Mouse (Mus musculus) kidney, postnatal 0 days (tissue): ENCODE data around the gene Trh. TPM values are rescaled to one million over a fixed set of nuclear protein-coding genes. Genes with fewer than 3 reads are reported as not detected.

Experiments
- ATAC-seq: fragments of 200-750 bp; cut with Nextera tagmentation; replicated peaks from 2 replicates; pipeline ENCODE4 v1.8.0; 2017; ENCODE audit warnings: low read depth, moderate number of reproducible peaks, moderate TSS enrichment, moderate library complexity; ENCODE audit not compliant: low FRiP score
- DNase-seq: peaks from one replicate; pipeline ENCODE4 v3.0.0-alpha.2; 2016; ENCODE audit warnings: low spot score
- H3K27ac ChIP-seq: fragments of 300-500 bp; sonication (generic); 2 replicates; pipeline ENCODE4 v1.5.1; 2014; ENCODE audit warnings: mild to moderate bottlenecking
- H3K27me3 ChIP-seq: fragments of 300-500 bp; sonication (generic); 2 replicates; pipeline ENCODE4 v1.6.1; 2014; ENCODE audit warnings: low read length, mixed read lengths; ENCODE audit not compliant: insufficient read depth
- H3K36me3 ChIP-seq: fragments of 300-500 bp; sonication (generic); 2 replicates; pipeline ENCODE4 v1.6.1; 2014; ENCODE audit warnings: low read length, mixed read lengths; ENCODE audit not compliant: insufficient read depth
- H3K4me1 ChIP-seq: fragments of 300-500 bp; sonication (generic); replicated peaks from 2 replicates; pipeline ENCODE4 v1.6.1; 2014; ENCODE audit warnings: antibody characterized with exemption, low read length, mixed read lengths; ENCODE audit not compliant: insufficient read depth
- H3K4me2 ChIP-seq: fragments of 300-500 bp; sonication (generic); 2 replicates; pipeline ENCODE4 v1.6.1; 2014; ENCODE audit warnings: mild to moderate bottlenecking, low read length, moderate library complexity, mixed read lengths
- H3K4me3 ChIP-seq: fragments of 300-500 bp; sonication (generic); replicated peaks from 2 replicates; pipeline ENCODE4 v1.5.1; 2014; ENCODE audit warnings: low read depth, low read length
- H3K9ac ChIP-seq: fragments of 300-500 bp; sonication (generic); 2 replicates; pipeline ENCODE4 v1.6.1; 2014; ENCODE audit warnings: low read depth, low read length
- H3K9me3 ChIP-seq: fragments of 300-500 bp; sonication (generic); replicated peaks from 2 replicates; pipeline ENCODE4 v1.6.1; 2016; ENCODE audit warnings: low read length, inconsistent platforms, mixed read lengths
- CTCF ChIP-seq: IDR thresholded peaks from 2 replicates; pipeline ENCODE4 v1.5.1; 2016; ENCODE audit warnings: antibody characterized with exemption, low read depth, mild to moderate bottlenecking, moderate library complexity
- WGBS: fragments of 180-500 bp; shearing (Covaris S2); extraction: QIAGEN DNeasy Blood & Tissue Kit; methylation state at CpG from one replicate; pipeline ENCODE4 v1.1.7; 2014; 5-methylcytosine and 5-hydroxymethylcytosine counted together
- polyA plus RNA-seq: library from polyadenylated mRNA; unstranded; fragments of >200 nt; fragmentation: Nextera tagmentation; extraction: Ambion mirVana; gene quantifications from 2 replicates; pipeline ENCODE4 v1.2.1, GENCODE M21; 2015

Gene Trh
- 1.2 TPM in 2 replicates for polyA plus RNA-seq

DNA sequence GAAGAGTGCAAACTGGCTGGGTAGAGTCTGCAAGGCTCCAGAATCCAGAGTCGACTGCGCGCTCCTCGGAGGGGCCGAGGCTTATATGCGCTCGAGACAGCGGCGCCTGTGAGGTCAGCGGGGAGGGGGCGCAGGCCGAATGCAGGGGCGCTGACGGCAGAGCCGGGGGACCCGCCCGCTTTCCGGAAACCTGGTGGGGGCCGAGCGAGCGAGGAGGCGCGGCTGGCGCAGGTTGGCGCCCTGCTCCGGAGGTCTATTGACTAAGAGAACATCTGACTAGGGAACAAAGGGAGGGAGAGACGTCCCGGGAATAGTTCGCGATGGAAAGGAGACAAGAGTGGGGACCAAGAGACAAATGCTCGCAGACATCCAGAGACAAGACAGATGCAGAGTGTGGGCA, at the start of gene Trh:
Trh (minus strand) TSS at position 60 of the 400 bp plus-strand sequence.
- DNase-seq, result no peak
- WGBS, result under 1% methylated on average over 31 of the region's 31 CpGs

DNA sequence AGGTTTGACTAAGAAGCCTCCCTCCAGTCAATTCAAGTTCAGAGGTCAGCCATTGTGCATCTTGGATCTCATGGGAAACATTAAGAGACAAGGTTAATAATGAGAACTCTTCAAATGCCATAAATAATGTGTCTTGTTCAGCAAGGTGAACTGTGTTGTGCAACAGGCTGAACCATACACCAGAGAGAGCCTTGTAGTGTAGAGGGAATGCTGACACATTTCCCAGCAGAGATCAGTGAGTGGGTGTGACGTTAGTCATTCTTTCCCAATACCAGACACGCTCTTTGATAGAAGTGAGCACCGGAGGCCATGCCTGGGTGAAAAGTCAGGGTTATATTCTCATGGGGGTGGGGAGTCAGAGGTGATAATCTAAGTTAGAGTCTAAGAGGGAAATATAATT, 46.4 kb upstream of the Trh start:
- no peak for ATAC-seq

More for the DNA sequence above, at the start of gene Trh:
- peak within 1 kb of the TSS; percentile 24; the same call in 1 of the 2 replicates for H3K4me3 ChIP-seq
- H3K27me3 ChIP-seq, result peaks cover 13% of the 10 kb centered on the region; the same call in 1 of the 2 replicates
- no peaks in the 10 kb centered on the region for H3K9me3 ChIP-seq
- peak within 1 kb of the TSS; percentile 59 for H3K4me2 ChIP-seq
- no peak for TF ChIP-seq CTCF
- no peaks in the 10 kb centered on the region for H3K36me3 ChIP-seq
- 0 out of 2 replicates have a peak within 1 kb of the TSS, but pooled peaks have one; percentile 27 for H3K9ac ChIP-seq
- ATAC-seq, result no peak
- H3K27ac ChIP-seq, result no peak within 1 kb of the TSS
- H3K4me1 ChIP-seq, result peaks cover 6% of the 10 kb centered on the region; the same call in 1 of the 2 replicates

DNA sequence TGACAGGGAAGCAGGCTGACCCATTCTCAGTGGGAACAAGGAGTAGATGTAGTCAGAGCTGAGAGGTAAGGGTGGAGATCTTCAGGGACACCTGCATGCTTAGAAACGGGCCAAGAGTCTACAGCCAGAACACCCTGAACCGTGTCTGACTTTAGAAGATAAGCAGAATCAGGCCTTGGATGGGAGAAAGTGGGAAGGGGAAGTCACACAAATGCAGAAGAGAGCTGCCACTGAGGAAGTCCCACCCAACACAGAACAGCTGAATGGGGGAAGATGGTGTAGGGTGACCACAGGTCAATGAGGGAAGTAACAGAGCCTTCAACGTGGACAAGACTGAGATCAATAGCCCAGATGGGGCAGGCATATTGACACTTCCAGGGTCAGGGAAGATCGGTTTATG, 42.4 kb upstream of the Trh start:
- Histone ChIP-seq H3K27me3 (no peaks in the 10 kb centered on the region), H3K4me1 (no peaks in the 10 kb centered on the region), H3K36me3 (no peaks in the 10 kb centered on the region), H3K9ac (no peak overlapping the region), H3K4me2 (no peak overlapping the region), H3K9me3 (no peaks in the 10 kb centered on the region), H3K27ac (no peak overlapping the region), H3K4me3 (no peak overlapping the region)
- WGBS, result 40% methylated on average over 4 of the region's 4 CpGs
- DNase-seq, result no peak
- no peak for TF ChIP-seq CTCF
- no peak for ATAC-seq

More for the DNA sequence above, 46.4 kb upstream of the Trh start:
- no peak overlapping the region for H3K27ac ChIP-seq
- no peaks in the 10 kb centered on the region for H3K36me3 ChIP-seq
- no peak overlapping the region for H3K4me2 ChIP-seq
- no peaks in the 10 kb centered on the region for H3K27me3 ChIP-seq
- no peaks in the 10 kb centered on the region for H3K4me1 ChIP-seq
- no peak for DNase-seq
- 69% methylated on average over 3 of the region's 3 CpGs for WGBS
- no peak overlapping the region for H3K9ac ChIP-seq
- no peaks in the 10 kb centered on the region for H3K9me3 ChIP-seq
- TF ChIP-seq CTCF, result no peak
- no peak overlapping the region for H3K4me3 ChIP-seq

DNA sequence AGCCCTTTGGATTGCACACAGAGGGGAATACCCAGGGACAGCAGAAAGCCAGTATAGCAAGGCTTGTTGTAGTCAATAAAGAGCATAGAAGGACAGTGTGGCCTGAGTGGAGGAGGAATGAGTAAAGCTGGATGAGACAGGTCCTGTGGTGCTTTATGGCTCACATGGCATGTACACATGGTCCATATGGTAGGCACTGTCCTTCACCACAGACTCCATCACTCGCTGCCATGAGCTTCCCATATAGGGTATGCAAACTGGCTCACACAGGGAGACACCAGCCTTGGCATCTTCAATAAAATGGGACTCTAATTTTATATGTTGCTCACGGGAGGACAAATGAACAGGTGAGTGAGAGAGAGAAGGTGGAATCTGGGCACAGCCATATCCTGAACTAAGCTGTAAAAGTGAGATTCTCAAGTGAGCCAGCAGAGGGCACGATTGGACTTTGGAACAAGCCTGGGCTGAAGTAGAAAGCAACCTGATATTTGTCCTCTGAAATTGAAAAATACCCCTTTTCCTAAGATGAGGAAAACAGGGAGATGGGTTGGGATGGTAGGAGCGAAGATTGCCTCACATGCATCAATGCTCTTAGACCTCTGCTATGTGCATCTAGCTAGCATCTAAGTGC, 41.9 kb upstream of the Trh start:
- no peaks in the 10 kb centered on the region for H3K36me3 ChIP-seq
- H3K27ac ChIP-seq, result no peak overlapping the region
- no peak overlapping the region for H3K4me2 ChIP-seq
- H3K27me3 ChIP-seq, result no peaks in the 10 kb centered on the region
- H3K9ac ChIP-seq, result no peak overlapping the region
- DNase-seq, result peak; percentile 88
- ATAC-seq, result no peak
- H3K4me3 ChIP-seq, result no peak overlapping the region
- no peaks in the 10 kb centered on the region for H3K9me3 ChIP-seq
- no peaks in the 10 kb centered on the region for H3K4me1 ChIP-seq
- peak; percentile 91 for TF ChIP-seq CTCF
- WGBS, result 28% methylated on average over 4 of the region's 4 CpGs

DNA sequence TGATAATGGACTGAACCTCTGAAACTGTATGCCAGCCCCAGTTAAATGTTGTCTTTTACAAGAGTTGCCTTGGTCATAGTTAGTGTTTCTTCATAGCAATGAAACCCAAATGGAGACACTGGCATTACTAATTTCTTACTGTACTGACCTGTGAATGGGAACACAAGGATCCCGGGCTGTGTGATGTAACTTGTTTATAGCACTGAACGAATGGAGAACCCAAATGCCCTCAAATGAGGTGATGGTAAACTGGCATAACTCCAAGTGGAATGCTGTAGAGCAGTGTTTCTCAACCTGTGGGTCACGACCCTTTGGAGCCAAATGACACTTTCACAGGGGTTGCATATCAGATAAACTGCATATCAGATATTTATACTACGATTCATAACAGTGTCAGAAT, 41.1 kb upstream of the Trh start:
- Histone ChIP-seq H3K4me2 (no peak overlapping the region), H3K27me3 (no peaks in the 10 kb centered on the region), H3K4me1 (no peaks in the 10 kb centered on the region), H3K9ac (no peak overlapping the region), H3K36me3 (no peaks in the 10 kb centered on the region), H3K9me3 (no peaks in the 10 kb centered on the region), H3K4me3 (no peak overlapping the region), H3K27ac (no peak overlapping the region)
- DNase-seq (no peak), ATAC-seq (no peak)
- TF ChIP-seq CTCF, result no peak
- WGBS, result 67% methylated on average over 4 of the region's 4 CpGs

DNA sequence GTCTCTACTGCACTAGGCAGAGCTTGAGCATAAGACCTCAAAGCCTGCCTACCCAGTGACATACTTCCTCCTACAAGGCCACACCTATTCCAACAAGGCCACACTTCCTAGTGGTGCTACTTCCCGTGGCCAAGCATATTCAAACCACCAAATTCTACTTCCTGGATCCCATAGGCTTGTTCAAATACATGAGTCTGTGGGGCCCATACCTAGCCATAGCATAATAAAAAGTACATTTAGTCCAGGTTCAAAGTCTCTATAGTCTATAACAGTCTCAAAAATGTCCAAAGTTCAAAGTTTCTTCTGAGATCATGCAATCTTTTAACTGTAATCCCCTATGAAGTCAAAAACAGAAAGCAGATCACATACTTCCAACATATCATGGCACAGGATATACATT, 32.7 kb upstream of the Trh start:
- H3K4me3 ChIP-seq, result no peak overlapping the region
- WGBS, result 81% methylated on average over 1 of the region's 1 CpGs
- no peak for DNase-seq

More for the DNA sequence above, 32.7 kb upstream of the Trh start:
- no peaks in the 10 kb centered on the region for H3K36me3 ChIP-seq
- H3K27me3 ChIP-seq, result no peaks in the 10 kb centered on the region
- ATAC-seq, result no peak
- H3K4me2 ChIP-seq, result no peak overlapping the region
- no peak overlapping the region for H3K27ac ChIP-seq
- H3K9me3 ChIP-seq, result no peaks in the 10 kb centered on the region
- no peaks in the 10 kb centered on the region for H3K4me1 ChIP-seq
- TF ChIP-seq CTCF, result no peak
- H3K9ac ChIP-seq, result no peak overlapping the region
